Mouse (Mus musculus) limb, embryonic 13.5 days (tissue): Measurements from ENCODE around the gene Ms4a8a. TPM values are rescaled to one million over a fixed set of nuclear protein-coding genes. Genes with fewer than 3 reads are reported as not detected.
A peak's percentile ranks its signal among the peaks of the same experiment; 100 is the strongest.
"Not testable (repeated sequence)": the region's sequence is repeated elsewhere in the genome, so short reads cannot be mapped to it uniquely, and the experiment has no call there.

Experiments
- ATAC-seq: fragments of 200-750 bp; cut with Nextera tagmentation; 2 replicates; pipeline ENCODE4 v1.8.0; 2017; ENCODE audit warnings: low read depth, moderate number of reproducible peaks, moderate TSS enrichment; ENCODE audit not compliant: low FRiP score
- H3K27ac ChIP-seq: fragments of 300-500 bp; sonication (generic); 2 replicates; pipeline ENCODE4 v1.5.1; 2015; ENCODE audit warnings: inconsistent platforms, mild to moderate bottlenecking, moderate library complexity
- H3K27me3 ChIP-seq: fragments of 300-500 bp; sonication (generic); 2 replicates; pipeline ENCODE4 v1.6.1; 2015; ENCODE audit warnings: mild to moderate bottlenecking, inconsistent platforms
- H3K36me3 ChIP-seq: fragments of 300-500 bp; sonication (generic); 2 replicates; pipeline ENCODE4 v1.6.1; 2015; ENCODE audit warnings: inconsistent platforms, mild to moderate bottlenecking, moderate library complexity
- H3K4me1 ChIP-seq: fragments of 300-500 bp; sonication (generic); 2 replicates; pipeline ENCODE4 v1.6.1; 2015; ENCODE audit warnings: inconsistent platforms
- H3K4me2 ChIP-seq: fragments of 300-500 bp; sonication (generic); replicated peaks from 2 replicates; pipeline ENCODE4 v1.6.1; 2015; ENCODE audit warnings: inconsistent platforms, mild to moderate bottlenecking, moderate library complexity
- H3K4me3 ChIP-seq: fragments of 300-500 bp; sonication (generic); 2 replicates; pipeline ENCODE4 v1.5.1; 2015; ENCODE audit warnings: moderate library complexity, mild to moderate bottlenecking, inconsistent platforms
- H3K9ac ChIP-seq: fragments of 300-500 bp; sonication (generic); 2 replicates; pipeline ENCODE4 v1.6.1; 2015; ENCODE audit warnings: mild to moderate bottlenecking, inconsistent platforms
- H3K9me3 ChIP-seq: fragments of 300-500 bp; sonication (generic); 2 replicates; pipeline ENCODE4 v1.6.1; 2016; ENCODE audit warnings: inconsistent platforms
- WGBS: fragments of 180-500 bp; shearing (Covaris S2); methylation state at CpG from one replicate; pipeline ENCODE4 v1.1.7; 2015; 5-methylcytosine and 5-hydroxymethylcytosine counted together
- polyA plus RNA-seq: library from polyadenylated mRNA; unstranded; fragments of >200 nt; fragmentation: Nextera tagmentation; extraction: Ambion mirVana; gene quantifications from 2 replicates; pipeline ENCODE4 v1.2.1, GENCODE M21; 2015

Gene Ms4a8a
- polyA plus RNA-seq = not detected in 2 replicates

DNA sequence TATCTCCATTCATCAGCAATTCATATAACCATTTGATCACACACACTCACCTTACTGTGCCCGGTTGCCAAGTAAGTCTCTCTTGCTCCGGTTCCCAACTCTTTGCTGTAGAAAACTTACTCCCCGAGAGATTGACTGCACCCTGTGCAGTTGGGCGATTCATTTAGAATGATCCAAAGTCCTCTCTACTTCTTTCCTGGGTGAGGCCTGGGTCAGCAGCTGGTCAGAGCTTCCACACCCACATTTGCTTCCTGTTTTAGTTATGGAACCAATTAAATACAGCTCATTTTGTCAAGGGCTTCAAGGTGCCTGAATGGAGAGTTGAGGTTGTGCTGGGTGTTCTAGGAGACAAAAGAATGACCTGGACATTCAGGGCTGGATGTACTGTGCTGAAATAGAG, at the start of gene Ms4a8a:
Gene Ms4a8a (minus strand): TSS at position 169 of the 400 bp plus-strand sequence.
- H3K4me2 ChIP-seq = no peak within 1 kb of the TSS
- H3K9ac ChIP-seq = no peak within 1 kb of the TSS
- H3K36me3 ChIP-seq = no peaks in the 10 kb centered on the region
- no peaks in the 10 kb centered on the region for H3K9me3 ChIP-seq
- 87% methylated on average over 4 of the region's 4 CpGs for WGBS
- H3K4me1 ChIP-seq = no peaks in the 10 kb centered on the region
- ATAC-seq = no peak
- no peak within 1 kb of the TSS for H3K27ac ChIP-seq
- H3K4me3 ChIP-seq = no peak within 1 kb of the TSS
- H3K27me3 ChIP-seq = no peaks in the 10 kb centered on the region

DNA sequence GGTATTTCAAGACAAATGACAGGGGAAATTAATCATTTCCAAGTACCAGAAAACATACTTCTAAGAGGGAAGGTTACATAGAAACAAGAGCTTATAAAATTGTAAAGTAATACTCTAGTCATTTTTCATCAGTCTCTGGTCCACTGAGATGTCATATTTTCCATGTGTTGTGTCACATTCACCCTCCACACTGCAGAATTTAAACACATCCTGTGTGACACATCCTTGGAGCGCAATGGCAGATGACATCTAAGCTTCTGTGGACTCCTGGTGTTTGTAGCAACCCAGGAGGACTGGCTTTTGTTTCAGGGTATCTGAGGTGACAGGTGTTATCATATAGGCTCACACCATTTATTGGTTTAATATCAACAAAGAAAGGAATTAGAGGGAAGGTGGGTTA, 48.8 kb upstream of the Ms4a8a start:
- Histone ChIP-seq H3K4me3 (no peak overlapping the region), H3K36me3 (no peaks in the 10 kb centered on the region), H3K4me2 (no peak overlapping the region), H3K4me1 (no peaks in the 10 kb centered on the region), H3K9me3 (peaks cover 3% of the 10 kb centered on the region), H3K27me3 (no peaks in the 10 kb centered on the region), H3K9ac (no peak overlapping the region), H3K27ac (no peak overlapping the region)
- WGBS = 78% methylated on average over 1 of the region's 1 CpGs
- ATAC-seq = no peak

DNA sequence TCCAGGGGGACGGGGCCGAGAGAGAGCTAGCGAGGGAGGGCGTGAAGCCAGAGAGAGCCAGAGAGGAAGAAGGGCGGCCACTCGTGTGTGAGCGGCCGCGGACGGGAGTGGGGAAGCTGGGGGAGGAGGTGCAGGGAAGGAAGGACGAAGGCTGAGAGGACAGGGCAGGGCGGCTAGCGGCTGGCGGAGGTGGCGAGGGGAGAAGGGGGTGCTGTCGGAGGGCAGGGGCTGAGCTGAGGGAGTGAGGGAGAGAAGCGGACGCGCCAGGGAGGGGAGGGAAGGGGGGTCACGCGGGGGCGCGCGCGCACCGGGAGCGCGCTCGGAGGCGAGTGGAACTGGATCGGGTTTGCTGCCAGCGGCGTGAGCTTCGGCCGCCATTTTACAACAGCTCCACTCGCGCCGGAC, 40.1 kb upstream of the Ms4a8a start:
- H3K27me3 ChIP-seq, H3K36me3 ChIP-seq, H3K4me1 ChIP-seq, H3K9me3 ChIP-seq, H3K27ac ChIP-seq: not testable (repeated sequence)
- Histone ChIP-seq H3K4me3 (peak overlapping the region; percentile 41), H3K4me2 (peak overlapping the region; percentile 54), H3K9ac (peak overlapping the region; percentile 57; the same call in 1 of the 2 replicates)
- WGBS = 1% methylated on average over 11 of the region's 38 CpGs
- ATAC-seq = peak; percentile 98

GRCm38 (mm10) chr19:11119338-11119737, 38.4 kb upstream of the Ms4a8a start:
- H3K9ac ChIP-seq = no peak overlapping the region
- no peak overlapping the region for H3K4me2 ChIP-seq
- H3K27ac ChIP-seq = no peak overlapping the region
- no peak overlapping the region for H3K4me3 ChIP-seq
- no peaks in the 10 kb centered on the region for H3K4me1 ChIP-seq
- WGBS = 91% methylated on average over 2 of the region's 2 CpGs
- no peaks in the 10 kb centered on the region for H3K36me3 ChIP-seq
- ATAC-seq = no peak
- no peaks in the 10 kb centered on the region for H3K27me3 ChIP-seq
- peaks cover 2% of the 10 kb centered on the region; the same call in 1 of the 2 replicates for H3K9me3 ChIP-seq

- H3K4me2 ChIP-seq = no peak overlapping the region
- H3K9ac ChIP-seq = no peak overlapping the region
- 73% methylated on average over 3 of the region's 3 CpGs for WGBS
- no peak overlapping the region for H3K27ac ChIP-seq
- no peaks in the 10 kb centered on the region for H3K27me3 ChIP-seq
- ATAC-seq = no peak
- no peak overlapping the region for H3K4me3 ChIP-seq
- H3K9me3 ChIP-seq = no peaks in the 10 kb centered on the region
- H3K4me1 ChIP-seq = no peaks in the 10 kb centered on the region
- no peaks in the 10 kb centered on the region for H3K36me3 ChIP-seq
Observed at GRCm38 (mm10) chr19:11107746-11108145, 26.8 kb upstream of the Ms4a8a start.

- ATAC-seq = no peak
- Histone ChIP-seq H3K4me2 (no peak overlapping the region), H3K9me3 (no peaks in the 10 kb centered on the region), H3K36me3 (no peaks in the 10 kb centered on the region), H3K4me1 (no peaks in the 10 kb centered on the region), H3K27ac (no peak overlapping the region), H3K9ac (no peak overlapping the region), H3K27me3 (no peaks in the 10 kb centered on the region), H3K4me3 (no peak overlapping the region)
- WGBS = 75% methylated on average over 1 of the region's 1 CpGs
Observed at GRCm38 (mm10) chr19:11101880-11102279, 21.0 kb upstream of the Ms4a8a start.

DNA sequence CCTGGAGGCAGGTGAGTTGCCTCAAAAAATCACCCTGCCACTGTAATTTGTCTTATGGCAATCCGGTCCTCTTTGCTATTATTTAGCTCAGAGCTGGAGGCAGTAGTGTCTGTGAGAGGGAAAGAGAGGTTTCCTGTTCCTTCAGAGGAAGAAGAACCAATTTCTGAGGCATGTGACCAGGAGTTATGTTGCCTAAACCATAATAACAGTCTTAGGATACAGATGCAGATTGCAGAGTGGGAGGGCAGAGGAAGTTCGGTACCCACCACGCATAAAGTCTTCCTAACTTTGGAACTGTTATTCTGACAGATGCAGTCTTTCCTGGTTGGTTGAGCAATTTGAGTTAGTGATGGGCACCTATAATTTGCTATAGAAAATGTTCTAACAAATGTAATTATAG, 17.5 kb upstream of the Ms4a8a start:
- Histone ChIP-seq H3K4me1 (no peaks in the 10 kb centered on the region), H3K9ac (no peak overlapping the region), H3K9me3 (no peaks in the 10 kb centered on the region), H3K4me2 (no peak overlapping the region), H3K27ac (no peak overlapping the region), H3K27me3 (peaks cover 15% of the 10 kb centered on the region), H3K4me3 (no peak overlapping the region), H3K36me3 (no peaks in the 10 kb centered on the region)
- 79% methylated on average over 3 of the region's 3 CpGs for WGBS
- no peak for ATAC-seq

- 0 out of 2 replicates have a peak overlapping the region, but pooled peaks have one; percentile 19 for H3K9ac ChIP-seq
- H3K4me1 ChIP-seq, ATAC-seq, H3K27ac ChIP-seq, H3K36me3 ChIP-seq, H3K9me3 ChIP-seq: not testable (repeated sequence)
- peaks cover 33% of the 10 kb centered on the region for H3K27me3 ChIP-seq
- peak overlapping the region; percentile 40 for H3K4me3 ChIP-seq
- H3K4me2 ChIP-seq = peak overlapping the region; percentile 61
- 5% methylated on average over 50 of the region's 50 CpGs for WGBS
Observed at GRCm38 (mm10) chr19:11092131-11092530, 11.2 kb upstream of the Ms4a8a start.

- H3K9ac ChIP-seq = no peak overlapping the region
- no peaks in the 10 kb centered on the region for H3K27me3 ChIP-seq
- H3K36me3 ChIP-seq = no peaks in the 10 kb centered on the region
- no peak overlapping the region for H3K4me3 ChIP-seq
- no peak overlapping the region for H3K4me2 ChIP-seq
- H3K4me1 ChIP-seq = no peaks in the 10 kb centered on the region
- H3K27ac ChIP-seq = no peak overlapping the region
- WGBS = 63% methylated on average over 3 of the region's 3 CpGs
- no peak for ATAC-seq
- 0 out of 2 replicates have a peak, but pooled peaks cover 3% of the 10 kb centered on the region for H3K9me3 ChIP-seq
Observed at GRCm38 (mm10) chr19:11070364-11070763, 10.5 kb downstream of the Ms4a8a start.

DNA sequence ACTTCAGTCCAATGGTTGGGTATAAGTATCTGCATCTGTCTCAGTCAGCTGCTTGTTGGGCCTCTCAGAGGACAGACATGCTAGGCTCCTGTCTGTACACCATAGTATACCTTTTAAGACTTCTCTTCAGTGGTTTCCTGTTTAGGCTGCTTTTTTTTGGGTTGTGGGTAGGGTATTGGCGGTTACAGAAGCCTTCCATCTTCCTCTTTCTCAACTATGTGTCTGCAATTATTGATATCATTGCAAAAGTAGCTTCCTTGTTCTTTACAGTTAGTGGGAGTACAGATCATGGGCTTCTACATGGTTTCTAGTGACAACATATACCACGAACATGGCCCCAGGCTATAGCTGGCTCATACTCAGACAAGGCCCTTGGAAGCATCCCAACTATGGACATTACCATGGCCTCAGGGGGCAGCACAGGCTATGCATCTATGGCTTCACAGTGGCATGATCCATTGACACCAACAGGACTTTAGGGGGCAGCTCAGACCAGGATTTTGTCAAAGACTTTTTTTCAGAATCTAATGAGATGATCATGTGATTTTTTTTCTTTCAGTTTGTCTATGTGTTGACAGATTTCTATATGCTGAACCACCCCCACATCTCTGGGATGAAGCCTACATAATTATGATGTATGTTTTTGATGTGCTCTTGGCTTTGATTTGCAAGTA, 15.6 kb downstream of the Ms4a8a start:
- Histone ChIP-seq H3K9me3 (0 out of 2 replicates have a peak, but pooled peaks cover 3% of the 10 kb centered on the region), H3K27ac (no peak overlapping the region), H3K4me2 (no peak overlapping the region), H3K4me1 (no peaks in the 10 kb centered on the region), H3K4me3 (no peak overlapping the region), H3K36me3 (no peaks in the 10 kb centered on the region), H3K9ac (no peak overlapping the region), H3K27me3 (no peaks in the 10 kb centered on the region)
- 81% methylated on average over 2 of the region's 2 CpGs for WGBS
- ATAC-seq = no peak

GRCm38 (mm10) chr19:11060900-11061299, 20.0 kb downstream of the Ms4a8a start:
- Histone ChIP-seq H3K9me3 (0 out of 2 replicates have a peak, but pooled peaks cover 3% of the 10 kb centered on the region), H3K9ac (no peak overlapping the region), H3K27ac (no peak overlapping the region), H3K27me3 (no peaks in the 10 kb centered on the region), H3K4me3 (no peak overlapping the region), H3K4me1 (no peaks in the 10 kb centered on the region), H3K36me3 (no peaks in the 10 kb centered on the region), H3K4me2 (no peak overlapping the region)
- ATAC-seq = no peak
- 83% methylated on average over 1 of the region's 1 CpGs for WGBS

- no peaks in the 10 kb centered on the region for H3K27me3 ChIP-seq
- no peaks in the 10 kb centered on the region for H3K9me3 ChIP-seq
- H3K36me3 ChIP-seq = no peaks in the 10 kb centered on the region
- H3K9ac ChIP-seq = no peak overlapping the region
- H3K27ac ChIP-seq = no peak overlapping the region
- H3K4me1 ChIP-seq = no peaks in the 10 kb centered on the region
- ATAC-seq = no peak
- H3K4me3 ChIP-seq = no peak overlapping the region
- H3K4me2 ChIP-seq = no peak overlapping the region
Observed at GRCm38 (mm10) chr19:11059967-11060366, 20.9 kb downstream of the Ms4a8a start.

DNA sequence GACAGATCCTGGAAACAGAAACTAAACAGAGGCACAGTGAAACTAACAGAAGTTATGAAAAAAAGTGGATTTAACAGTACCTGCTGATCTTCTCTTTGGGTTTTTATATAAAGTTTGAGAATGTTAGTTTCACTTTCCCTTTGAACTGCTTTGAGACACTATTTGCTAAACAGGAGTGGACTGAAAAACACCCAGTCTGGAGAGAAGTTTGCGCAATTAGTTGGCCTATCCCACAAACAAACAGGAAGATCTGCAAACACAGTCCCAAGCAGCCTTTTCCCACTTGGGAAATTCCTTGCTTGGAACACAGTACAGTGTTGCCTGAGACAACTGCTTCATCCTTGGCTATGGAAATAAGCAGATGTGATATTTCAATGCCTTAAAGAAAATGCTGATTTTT, 25.2 kb downstream of the Ms4a8a start:
- 89% methylated on average over 1 of the region's 1 CpGs for WGBS
- H3K27me3 ChIP-seq, H3K4me3 ChIP-seq: not testable (repeated sequence)

More for the DNA sequence above, 25.2 kb downstream of the Ms4a8a start:
- not testable (repeated sequence) for H3K9ac ChIP-seq, H3K4me2 ChIP-seq, H3K27ac ChIP-seq, ATAC-seq, H3K9me3 ChIP-seq, H3K36me3 ChIP-seq, H3K4me1 ChIP-seq
